Mouse (Mus musculus) hindbrain, postnatal 0 days (tissue): ENCODE measurements around the gene Plxnc1. TPM values are rescaled to one million over a fixed set of nuclear protein-coding genes. Genes with fewer than 3 reads are reported as not detected.
A peak's percentile ranks its signal among the peaks of the same experiment; 100 is the strongest.

ENCODE experiments used
- ATAC-seq: fragments of 200-750 bp; cut with Nextera tagmentation; 2 replicates; pipeline ENCODE4 v1.8.0; 2017; ENCODE audit warnings: mild to moderate bottlenecking, moderate TSS enrichment, moderate library complexity
- DNase-seq: peaks from one replicate; pipeline ENCODE4 v3.0.0-alpha.2; 2015; ENCODE audit warnings: low spot score
- H3K27ac ChIP-seq: fragments of 300-500 bp; sonication (generic); 2 replicates; pipeline ENCODE4 v1.5.1; 2014; ENCODE audit warnings: mild to moderate bottlenecking
- H3K27me3 ChIP-seq: fragments of 300-500 bp; sonication (generic); 2 replicates; pipeline ENCODE4 v1.6.1; 2014; ENCODE audit warnings: low read length, mixed read lengths; ENCODE audit not compliant: insufficient read depth
- H3K36me3 ChIP-seq: fragments of 300-500 bp; sonication (generic); 2 replicates; pipeline ENCODE4 v1.6.1; 2014; ENCODE audit warnings: low read length, mixed read lengths; ENCODE audit not compliant: insufficient read depth
- H3K4me1 ChIP-seq: fragments of 300-500 bp; sonication (generic); 2 replicates; pipeline ENCODE4 v1.6.1; 2014; ENCODE audit warnings: antibody characterized with exemption, low read length, mixed read lengths; ENCODE audit not compliant: insufficient read depth
- H3K4me2 ChIP-seq: fragments of 300-500 bp; sonication (generic); 2 replicates; pipeline ENCODE4 v1.6.1; 2014; ENCODE audit warnings: low read depth, mild to moderate bottlenecking, low read length, moderate library complexity, mixed read lengths
- H3K4me3 ChIP-seq: fragments of 300-500 bp; sonication (generic); 2 replicates; pipeline ENCODE4 v1.5.1; 2014; ENCODE audit warnings: low read length
- H3K9ac ChIP-seq: fragments of 300-500 bp; sonication (generic); replicated peaks from 2 replicates; pipeline ENCODE4 v1.6.1; 2014; ENCODE audit warnings: mild to moderate bottlenecking, low read length, moderate library complexity, mixed read lengths
- H3K9me3 ChIP-seq: fragments of 300-500 bp; sonication (generic); 2 replicates; pipeline ENCODE4 v1.6.1; 2016; ENCODE audit warnings: low read length, mixed read lengths
- CTCF ChIP-seq: IDR thresholded peaks from 2 replicates; pipeline ENCODE4 v1.5.1; 2016; ENCODE audit warnings: antibody characterized with exemption, control low read depth, low read depth
- WGBS: fragments of 180-500 bp; shearing (Covaris S2); extraction: QIAGEN DNeasy Blood & Tissue Kit; methylation state at CpG from one replicate; pipeline ENCODE4 v1.1.7; 2014; 5-methylcytosine and 5-hydroxymethylcytosine counted together
- polyA plus RNA-seq: library from polyadenylated mRNA; unstranded; fragments of >200 nt; fragmentation: Nextera tagmentation; extraction: Ambion mirVana; gene quantifications from 2 replicates; pipeline ENCODE4 v1.2.1, GENCODE M21; 2015
- total RNA-seq: library from RNA; depleted of rRNA; stranded (reverse); fragments of >200 nt; gene quantifications from 2 replicates; pipeline ENCODE4 v1.2.3, GENCODE M21; 2014

The Plxnc1 gene
- total and polyA plus RNA-seq, 2 experiments from 2014 or later = 9.9 to 54.5 TPM

DNA sequence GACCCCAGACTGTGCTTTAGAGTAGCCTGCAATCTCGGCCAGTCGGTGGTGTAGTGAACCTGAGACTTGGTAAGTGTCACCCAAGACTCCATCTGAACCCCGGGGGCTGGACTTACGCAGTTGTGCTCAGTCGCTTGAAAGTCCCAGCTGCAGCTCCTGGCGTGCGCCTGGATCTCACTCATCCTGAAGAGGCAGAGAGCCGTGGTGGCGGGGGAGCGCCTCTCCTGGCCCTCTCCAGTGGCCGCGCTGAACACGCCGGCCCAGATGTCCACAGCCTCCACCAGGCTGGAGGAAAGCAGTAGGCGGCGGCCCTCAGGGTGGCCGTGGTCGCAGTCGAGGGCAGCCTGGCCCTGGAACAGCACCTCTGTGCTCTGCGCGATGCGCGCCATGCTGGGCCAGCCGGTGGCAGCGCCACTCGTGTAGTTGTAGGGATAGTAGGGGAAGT lies 1.2 kb downstream of the Plxnc1 start:
- peak; percentile 24; the same call in 1 of the 2 replicates for ATAC-seq
- under 1% methylated on average over 26 of the region's 26 CpGs for WGBS

GRCm38 (mm10) chr10:94942449-94943041 lies 2.1 kb downstream of the Plxnc1 start:
- Histone ChIP-seq H3K27me3 (no peaks in the 10 kb centered on the region), H3K4me3 (peak overlapping the region; percentile 88), H3K9ac (peak overlapping the region; percentile 87), H3K9me3 (no peaks in the 10 kb centered on the region), H3K36me3 (no peaks in the 10 kb centered on the region), H3K27ac (peak overlapping the region; percentile 91; the same call in 1 of the 2 replicates), H3K4me2 (peak overlapping the region; percentile 84), H3K4me1 (peaks cover 16% of the 10 kb centered on the region)
- TF ChIP-seq CTCF = no peak
- WGBS = 1% methylated on average over 17 of the region's 17 CpGs
- peak; percentile 64 for DNase-seq
- ATAC-seq = no peak

More for the DNA sequence above, 1.2 kb downstream of the Plxnc1 start:
- Histone ChIP-seq H3K36me3 (no peaks in the 10 kb centered on the region), H3K27me3 (no peaks in the 10 kb centered on the region), H3K4me1 (peaks cover 16% of the 10 kb centered on the region), H3K9me3 (no peaks in the 10 kb centered on the region), H3K4me2 (peak overlapping the region; percentile 84), H3K9ac (peak overlapping the region; percentile 87), H3K4me3 (peak overlapping the region; percentile 88), H3K27ac (peak overlapping the region; percentile 91)
- peak; percentile 58 for DNase-seq
- TF ChIP-seq CTCF = no peak; the same call in 1 of the 2 replicates

GRCm38 (mm10) chr10:94941551-94941950 lies 3.1 kb downstream of the Plxnc1 start:
- H3K36me3 ChIP-seq = no peaks in the 10 kb centered on the region
- H3K27me3 ChIP-seq = no peaks in the 10 kb centered on the region
- peak overlapping the region; percentile 84 for H3K4me2 ChIP-seq
- H3K27ac ChIP-seq = 0 out of 2 replicates have a peak overlapping the region, but pooled peaks have one; percentile 91
- WGBS = 2% methylated on average over 4 of the region's 4 CpGs
- peak overlapping the region; percentile 87; the same call in 1 of the 2 replicates for H3K9ac ChIP-seq
- no peak for TF ChIP-seq CTCF
- peak overlapping the region; percentile 88 for H3K4me3 ChIP-seq
- DNase-seq = peak; percentile 68
- H3K4me1 ChIP-seq = peaks cover 16% of the 10 kb centered on the region
- H3K9me3 ChIP-seq = no peaks in the 10 kb centered on the region
- no peak for ATAC-seq

DNA sequence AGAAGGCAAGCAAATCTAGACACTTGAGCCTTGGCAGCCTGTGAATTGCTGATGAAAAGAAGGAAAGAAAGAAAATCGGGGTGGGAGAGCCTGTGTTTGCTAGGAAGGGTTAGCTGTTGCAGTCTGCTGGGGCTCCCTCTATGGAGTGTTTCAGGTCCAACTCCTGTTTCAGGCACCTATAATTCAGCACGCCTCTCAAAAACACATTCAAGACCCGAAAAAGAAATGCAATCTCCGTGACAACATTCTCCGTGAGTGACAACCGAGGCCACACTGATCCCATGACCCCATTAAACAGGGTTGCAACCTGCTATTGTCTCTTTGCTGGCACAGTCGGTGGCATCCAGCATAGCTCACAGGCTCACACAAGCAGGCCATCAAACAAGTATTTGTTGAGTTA lies 3.8 kb downstream of the Plxnc1 start:
- Histone ChIP-seq H3K4me1 (peaks cover 16% of the 10 kb centered on the region), H3K27me3 (no peaks in the 10 kb centered on the region), H3K9me3 (no peaks in the 10 kb centered on the region), H3K4me2 (peak overlapping the region; percentile 84), H3K27ac (peak overlapping the region; percentile 49; the same call in 1 of the 2 replicates), H3K4me3 (peak overlapping the region; percentile 88), H3K9ac (peak overlapping the region; percentile 9; the same call in 1 of the 2 replicates), H3K36me3 (no peaks in the 10 kb centered on the region)
- ATAC-seq (no peak), DNase-seq (peak; percentile 60)
- 8% methylated on average over 7 of the region's 7 CpGs for WGBS
- peak; percentile 52 for TF ChIP-seq CTCF

GRCm38 (mm10) chr10:94940061-94940460 lies 4.6 kb downstream of the Plxnc1 start:
- Histone ChIP-seq H3K9ac (peak overlapping the region; percentile 9; the same call in 1 of the 2 replicates), H3K4me2 (peak overlapping the region; percentile 84), H3K9me3 (no peaks in the 10 kb centered on the region), H3K4me1 (peaks cover 16% of the 10 kb centered on the region), H3K27me3 (no peaks in the 10 kb centered on the region), H3K36me3 (no peaks in the 10 kb centered on the region), H3K4me3 (peak overlapping the region; percentile 88; the same call in 1 of the 2 replicates), H3K27ac (no peak overlapping the region)
- no peak for ATAC-seq
- no peak for TF ChIP-seq CTCF
- DNase-seq = no peak
- 40% methylated on average over 2 of the region's 2 CpGs for WGBS

DNA sequence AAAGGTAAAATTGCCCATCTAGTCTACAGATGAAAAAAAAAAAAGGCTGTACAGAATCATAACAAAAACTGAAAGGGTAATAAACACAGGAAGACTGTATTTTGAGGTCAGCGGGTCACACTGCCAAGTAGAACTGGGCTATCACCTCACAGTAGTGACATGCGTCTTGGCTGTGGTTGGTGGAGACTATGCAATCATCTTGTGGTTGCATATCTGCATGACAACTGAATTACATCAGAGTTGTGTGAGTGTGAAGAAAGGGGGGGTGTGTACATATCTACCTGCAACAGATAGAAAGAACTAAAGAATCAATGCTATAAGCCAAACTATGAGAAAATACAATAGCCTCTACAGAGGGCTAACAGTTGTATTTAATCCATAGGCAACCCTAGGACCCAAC lies 5.7 kb downstream of the Plxnc1 start:
- ATAC-seq = no peak
- no peak for DNase-seq
- no peaks in the 10 kb centered on the region for H3K9me3 ChIP-seq
- H3K9ac ChIP-seq = no peak overlapping the region
- no peak for TF ChIP-seq CTCF
- no peak overlapping the region for H3K27ac ChIP-seq
- H3K27me3 ChIP-seq = no peaks in the 10 kb centered on the region
- WGBS = 93% methylated on average over 2 of the region's 2 CpGs
- peaks cover 18% of the 10 kb centered on the region for H3K4me1 ChIP-seq
- no peak overlapping the region for H3K4me3 ChIP-seq
- H3K36me3 ChIP-seq = no peaks in the 10 kb centered on the region
- H3K4me2 ChIP-seq = no peak overlapping the region

DNA sequence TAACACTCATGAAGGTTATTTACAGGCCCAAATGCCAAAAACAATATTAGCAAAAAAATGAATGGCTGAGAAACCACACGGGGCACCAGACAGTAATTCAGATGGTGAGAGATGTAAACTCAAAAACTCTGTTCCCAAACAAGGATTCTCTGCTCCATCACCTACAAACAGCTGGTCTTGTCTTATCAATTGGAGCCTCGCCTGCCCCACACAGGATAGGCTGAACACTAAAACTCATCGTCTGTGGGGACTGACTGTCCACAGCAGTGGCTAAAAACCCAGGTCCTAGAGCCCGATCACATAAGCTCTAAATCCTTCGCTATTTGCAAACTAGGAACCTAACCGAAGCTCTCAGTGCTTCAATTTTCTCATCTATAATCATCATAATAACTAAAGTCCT lies 6.3 kb downstream of the Plxnc1 start:
- 91% methylated on average over 6 of the region's 6 CpGs for WGBS
- H3K27me3 ChIP-seq = no peaks in the 10 kb centered on the region
- H3K9me3 ChIP-seq = no peaks in the 10 kb centered on the region
- H3K36me3 ChIP-seq = no peaks in the 10 kb centered on the region
- no peak overlapping the region for H3K4me2 ChIP-seq
- no peak for TF ChIP-seq CTCF
- no peak overlapping the region for H3K27ac ChIP-seq
- no peak for ATAC-seq
- H3K4me3 ChIP-seq = no peak overlapping the region
- DNase-seq = no peak
- H3K4me1 ChIP-seq = peaks cover 17% of the 10 kb centered on the region
- no peak overlapping the region for H3K9ac ChIP-seq
